Mouse (Mus musculus): ENCODE results near the gene Prl2c3. TPM values are rescaled to one million over a fixed set of nuclear protein-coding genes. Genes with fewer than 3 reads are reported as not detected.
A peak's percentile ranks its signal among the peaks of the same experiment; 100 is the strongest.
"Not testable (repeated sequence)": the region's sequence is repeated elsewhere in the genome, so short reads cannot be mapped to it uniquely, and the experiment has no call there.

The Prl2c3 gene
- polyA plus RNA-seq (2014; fragmentation: Nextera tagmentation; extraction: Ambion mirVana), result not detected in 2 replicates

GRCm38 (mm10) chr13:12799979-12800378 is at the start of gene Prl2c3:
Gene Prl2c3, minus strand, starts transcription at chr13:12800079.
- 70% methylated on average over 3 of the region's 3 CpGs for WGBS
- H3K27ac ChIP-seq; ATAC-seq (ENCODE audit: low FRiP score): not testable (repeated sequence)

GRCm38 (mm10) chr13:12848254-12848653 is 48.4 kb upstream of the Prl2c3 start:
- H3K4me2 ChIP-seq (replicated peaks), result not testable (repeated sequence)
- WGBS, result 79% methylated on average over 4 of the region's 4 CpGs
- ATAC-seq (ENCODE audit: low FRiP score), result peak; percentile 32; the same call in 1 of the 2 replicates

More at GRCm38 (mm10) chr13:12799979-12800378, at the start of gene Prl2c3:
- H3K4me2 ChIP-seq (replicated peaks); H3K4me3 ChIP-seq (replicated peaks; ENCODE audit: low read length); H3K9ac ChIP-seq; H3K27me3 ChIP-seq (ENCODE audit: control insufficient read depth, insufficient read depth, low read length); H3K36me3 ChIP-seq (replicated peaks; ENCODE audit: control insufficient read depth, insufficient read depth); H3K4me1 ChIP-seq (replicated peaks; ENCODE audit: control insufficient read depth, insufficient read depth, low read length): not testable (repeated sequence)
- DNase-seq (ENCODE audit: low spot score), result peak; percentile 1
- H3K9me3 ChIP-seq (ENCODE audit: control insufficient read depth, low read length), result 0 out of 2 replicates have a peak, but pooled peaks cover 12% of the 10 kb centered on the region

GRCm38 (mm10) chr13:12844701-12845100 is 44.8 kb upstream of the Prl2c3 start:
- not testable (repeated sequence) for H3K4me1 ChIP-seq (replicated peaks; ENCODE audit: control insufficient read depth, insufficient read depth, low read length); H3K27ac ChIP-seq; H3K27me3 ChIP-seq (ENCODE audit: control insufficient read depth, insufficient read depth, low read length); H3K4me3 ChIP-seq (replicated peaks; ENCODE audit: low read length); H3K36me3 ChIP-seq (replicated peaks; ENCODE audit: control insufficient read depth, insufficient read depth); DNase-seq (ENCODE audit: low spot score); H3K9ac ChIP-seq; H3K4me2 ChIP-seq (replicated peaks)
- H3K9me3 ChIP-seq (ENCODE audit: control insufficient read depth, low read length), result peaks cover 56% of the 10 kb centered on the region
- peak; percentile 44; the same call in 1 of the 2 replicates for ATAC-seq (ENCODE audit: low FRiP score)
- 86% methylated on average over 1 of the region's 1 CpGs for WGBS

More at GRCm38 (mm10) chr13:12848254-12848653, 48.4 kb upstream of the Prl2c3 start:
- H3K27me3 ChIP-seq (ENCODE audit: control insufficient read depth, insufficient read depth, low read length); H3K4me1 ChIP-seq (replicated peaks; ENCODE audit: control insufficient read depth, insufficient read depth, low read length); DNase-seq (ENCODE audit: low spot score); H3K4me3 ChIP-seq (replicated peaks; ENCODE audit: low read length); H3K9ac ChIP-seq; H3K27ac ChIP-seq; H3K36me3 ChIP-seq (replicated peaks; ENCODE audit: control insufficient read depth, insufficient read depth): not testable (repeated sequence)
- peaks cover 57% of the 10 kb centered on the region for H3K9me3 ChIP-seq (ENCODE audit: control insufficient read depth, low read length)

- H3K4me3 ChIP-seq (replicated peaks; ENCODE audit: low read length); H3K27me3 ChIP-seq (ENCODE audit: control insufficient read depth, insufficient read depth, low read length); DNase-seq (ENCODE audit: low spot score); H3K27ac ChIP-seq; ATAC-seq (ENCODE audit: low FRiP score); H3K4me2 ChIP-seq (replicated peaks); H3K4me1 ChIP-seq (replicated peaks; ENCODE audit: control insufficient read depth, insufficient read depth, low read length); H3K36me3 ChIP-seq (replicated peaks; ENCODE audit: control insufficient read depth, insufficient read depth); H3K9ac ChIP-seq: not testable (repeated sequence)
- WGBS, result 78% methylated on average over 2 of the region's 2 CpGs
- peaks cover 58% of the 10 kb centered on the region for H3K9me3 ChIP-seq (ENCODE audit: control insufficient read depth, low read length)
Measured at GRCm38 (mm10) chr13:12837546-12837945, 37.7 kb upstream of the Prl2c3 start.

GRCm38 (mm10) chr13:12831769-12832168 is 31.9 kb upstream of the Prl2c3 start:
- Histone ChIP-seq H3K27me3 (ENCODE audit: control insufficient read depth, insufficient read depth, low read length) (no peaks in the 10 kb centered on the region), H3K4me1 (replicated peaks; ENCODE audit: control insufficient read depth, insufficient read depth, low read length) (no peaks in the 10 kb centered on the region), H3K9ac (no peak overlapping the region), H3K4me3 (replicated peaks; ENCODE audit: low read length) (no peak overlapping the region), H3K4me2 (replicated peaks) (no peak overlapping the region), H3K9me3 (ENCODE audit: control insufficient read depth, low read length) (peaks cover 58% of the 10 kb centered on the region), H3K27ac (no peak overlapping the region), H3K36me3 (replicated peaks; ENCODE audit: control insufficient read depth, insufficient read depth) (no peaks in the 10 kb centered on the region)
- DNase-seq (ENCODE audit: low spot score) (no peak), ATAC-seq (ENCODE audit: low FRiP score) (no peak)
- WGBS, result 79% methylated on average over 2 of the region's 2 CpGs

- Histone ChIP-seq H3K4me3 (replicated peaks; ENCODE audit: low read length) (no peak overlapping the region), H3K36me3 (replicated peaks; ENCODE audit: control insufficient read depth, insufficient read depth) (no peaks in the 10 kb centered on the region), H3K4me1 (replicated peaks; ENCODE audit: control insufficient read depth, insufficient read depth, low read length) (no peaks in the 10 kb centered on the region), H3K9me3 (ENCODE audit: control insufficient read depth, low read length) (peaks cover 48% of the 10 kb centered on the region), H3K27ac (no peak overlapping the region), H3K27me3 (ENCODE audit: control insufficient read depth, insufficient read depth, low read length) (no peaks in the 10 kb centered on the region), H3K9ac (no peak overlapping the region), H3K4me2 (replicated peaks) (no peak overlapping the region)
- no peak for DNase-seq (ENCODE audit: low spot score)
- 87% methylated on average over 5 of the region's 5 CpGs for WGBS
- no peak for ATAC-seq (ENCODE audit: low FRiP score)
Measured at GRCm38 (mm10) chr13:12829031-12829430, 29.2 kb upstream of the Prl2c3 start.

GRCm38 (mm10) chr13:12824500-12825176 is 24.8 kb upstream of the Prl2c3 start:
- H3K27ac ChIP-seq; H3K36me3 ChIP-seq (replicated peaks; ENCODE audit: control insufficient read depth, insufficient read depth); H3K4me3 ChIP-seq (replicated peaks; ENCODE audit: low read length); H3K4me1 ChIP-seq (replicated peaks; ENCODE audit: control insufficient read depth, insufficient read depth, low read length); H3K4me2 ChIP-seq (replicated peaks); H3K27me3 ChIP-seq (ENCODE audit: control insufficient read depth, insufficient read depth, low read length); H3K9ac ChIP-seq; DNase-seq (ENCODE audit: low spot score): not testable (repeated sequence)
- peak; percentile 74 for ATAC-seq (ENCODE audit: low FRiP score)
- peaks cover 35% of the 10 kb centered on the region for H3K9me3 ChIP-seq (ENCODE audit: control insufficient read depth, low read length)
- 72% methylated on average over 4 of the region's 4 CpGs for WGBS

GRCm38 (mm10) chr13:12813734-12814424 is 14.0 kb upstream of the Prl2c3 start:
- H3K36me3 ChIP-seq (replicated peaks; ENCODE audit: control insufficient read depth, insufficient read depth), result not testable (repeated sequence)

GRCm38 (mm10) chr13:12809591-12809990 is 9.7 kb upstream of the Prl2c3 start:
- Histone ChIP-seq H3K27ac (no peak overlapping the region), H3K36me3 (replicated peaks; ENCODE audit: control insufficient read depth, insufficient read depth) (no peaks in the 10 kb centered on the region), H3K4me1 (replicated peaks; ENCODE audit: control insufficient read depth, insufficient read depth, low read length) (no peaks in the 10 kb centered on the region), H3K27me3 (ENCODE audit: control insufficient read depth, insufficient read depth, low read length) (no peaks in the 10 kb centered on the region), H3K4me3 (replicated peaks; ENCODE audit: low read length) (no peak overlapping the region), H3K9ac (no peak overlapping the region), H3K9me3 (ENCODE audit: control insufficient read depth, low read length) (peaks cover 42% of the 10 kb centered on the region), H3K4me2 (replicated peaks) (no peak overlapping the region)
- 66% methylated on average over 2 of the region's 2 CpGs for WGBS
- ATAC-seq (ENCODE audit: low FRiP score) (no peak), DNase-seq (ENCODE audit: low spot score) (peak; percentile 10)

More at GRCm38 (mm10) chr13:12813734-12814424, 14.0 kb upstream of the Prl2c3 start:
- H3K9ac ChIP-seq; H3K4me1 ChIP-seq (replicated peaks; ENCODE audit: control insufficient read depth, insufficient read depth, low read length); H3K4me2 ChIP-seq (replicated peaks); ATAC-seq (ENCODE audit: low FRiP score); H3K27ac ChIP-seq; DNase-seq (ENCODE audit: low spot score); H3K4me3 ChIP-seq (replicated peaks; ENCODE audit: low read length); H3K27me3 ChIP-seq (ENCODE audit: control insufficient read depth, insufficient read depth, low read length): not testable (repeated sequence)
- peaks cover 37% of the 10 kb centered on the region for H3K9me3 ChIP-seq (ENCODE audit: control insufficient read depth, low read length)
- WGBS, result 87% methylated on average over 5 of the region's 5 CpGs
